Mouse (Mus musculus) lung, embryonic 15.5 days (tissue): ENCODE results near the gene Lman1l. TPM values are rescaled to one million over a fixed set of nuclear protein-coding genes. Genes with fewer than 3 reads are reported as not detected.

Experiments
- ATAC-seq: fragments of 200-750 bp; cut with Nextera tagmentation; 2 replicates; pipeline ENCODE4 v1.8.0; 2017; ENCODE audit warnings: moderate number of reproducible peaks, borderline replicate concordance; ENCODE audit not compliant: low FRiP score, low TSS enrichment; ENCODE audit errors: extremely low read depth
- H3K27ac ChIP-seq: fragments of 300-500 bp; sonication (generic); 2 replicates; pipeline ENCODE4 v1.5.1; 2015; ENCODE audit warnings: moderate library complexity, mild to moderate bottlenecking, inconsistent platforms
- H3K27me3 ChIP-seq: fragments of 300-500 bp; sonication (generic); 2 replicates; pipeline ENCODE4 v1.6.1; 2015; ENCODE audit warnings: inconsistent platforms
- H3K36me3 ChIP-seq: fragments of 300-500 bp; sonication (generic); 2 replicates; pipeline ENCODE4 v1.6.1; 2015; ENCODE audit warnings: inconsistent platforms
- H3K4me1 ChIP-seq: fragments of 300-500 bp; sonication (generic); 2 replicates; pipeline ENCODE4 v1.6.1; 2015; ENCODE audit warnings: inconsistent platforms
- H3K4me2 ChIP-seq: fragments of 300-500 bp; sonication (generic); 2 replicates; pipeline ENCODE4 v1.6.1; 2015; ENCODE audit warnings: inconsistent platforms, mild to moderate bottlenecking, moderate library complexity
- H3K4me3 ChIP-seq: fragments of 300-500 bp; sonication (generic); 2 replicates; pipeline ENCODE4 v1.5.1; 2015; ENCODE audit warnings: mild to moderate bottlenecking, inconsistent platforms
- H3K9ac ChIP-seq: fragments of 300-500 bp; sonication (generic); 2 replicates; pipeline ENCODE4 v1.6.1; 2015; ENCODE audit warnings: inconsistent platforms
- H3K9me3 ChIP-seq: fragments of 300-500 bp; sonication (generic); 2 replicates; pipeline ENCODE4 v1.6.1; 2016; ENCODE audit warnings: inconsistent platforms
- WGBS: fragments of 180-500 bp; shearing (Covaris S2); methylation state at CpG from one replicate; pipeline ENCODE4 v1.1.7; 2015; 5-methylcytosine and 5-hydroxymethylcytosine counted together
- polyA plus RNA-seq: library from polyadenylated mRNA; unstranded; fragments of >200 nt; fragmentation: Nextera tagmentation; extraction: Ambion mirVana; gene quantifications from 2 replicates; pipeline ENCODE4 v1.2.1, GENCODE M21; 2015

Lman1l gene
- polyA plus RNA-seq, result not detected in 2 replicates

DNA sequence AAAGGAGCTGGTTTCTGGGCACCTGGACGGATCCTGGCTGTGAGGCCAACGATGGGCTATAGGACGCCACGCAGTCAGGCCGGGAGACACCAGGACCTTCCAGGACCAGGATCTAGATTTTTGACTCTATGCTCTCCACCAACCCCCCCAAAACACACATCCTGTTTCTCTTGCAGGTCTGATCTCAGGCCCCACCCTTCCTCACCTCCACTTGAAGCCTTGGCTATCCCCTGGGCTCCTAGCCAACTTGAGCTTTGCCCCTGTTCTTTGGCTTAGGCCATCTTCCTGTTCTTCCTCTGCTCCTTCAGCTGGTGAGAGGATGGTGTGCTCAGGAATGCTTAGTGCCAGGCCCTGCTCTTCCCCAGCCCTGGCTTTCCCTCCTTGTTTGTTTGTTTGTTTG is at the start of gene Lman1l:
Gene Lman1l (minus strand): TSS at position 101 of the 400 bp plus-strand sequence.
- Histone ChIP-seq H3K27me3 (no peaks in the 10 kb centered on the region), H3K4me3 (no peak within 1 kb of the TSS), H3K9me3 (no peaks in the 10 kb centered on the region), H3K4me2 (no peak within 1 kb of the TSS), H3K27ac (no peak within 1 kb of the TSS), H3K36me3 (peaks cover 11% of the 10 kb centered on the region), H3K4me1 (no peaks in the 10 kb centered on the region), H3K9ac (no peak within 1 kb of the TSS)
- no peak for ATAC-seq
- 92% methylated on average over 5 of the region's 5 CpGs for WGBS

- ATAC-seq, result no peak
- H3K4me2 ChIP-seq, result no peak overlapping the region
- H3K27ac ChIP-seq, result no peak overlapping the region
- no peaks in the 10 kb centered on the region for H3K9me3 ChIP-seq
- no peak overlapping the region for H3K4me3 ChIP-seq
- H3K27me3 ChIP-seq, result no peaks in the 10 kb centered on the region
- H3K9ac ChIP-seq, result no peak overlapping the region
- H3K4me1 ChIP-seq, result no peaks in the 10 kb centered on the region
- 77% methylated on average over 3 of the region's 3 CpGs for WGBS
- H3K36me3 ChIP-seq, result no peaks in the 10 kb centered on the region
Observed at GRCm38 (mm10) chr9:57669566-57669965, 49.0 kb upstream of the Lman1l start.

- Histone ChIP-seq H3K9ac (no peak overlapping the region), H3K4me1 (no peaks in the 10 kb centered on the region), H3K27ac (no peak overlapping the region), H3K27me3 (no peaks in the 10 kb centered on the region), H3K36me3 (no peaks in the 10 kb centered on the region), H3K4me2 (no peak overlapping the region), H3K4me3 (no peak overlapping the region), H3K9me3 (no peaks in the 10 kb centered on the region)
- WGBS, result 16% methylated on average over 1 of the region's 1 CpGs
- ATAC-seq, result no peak
Observed at GRCm38 (mm10) chr9:57668277-57668676, 47.7 kb upstream of the Lman1l start.

GRCm38 (mm10) chr9:57667817-57668216 is 47.2 kb upstream of the Lman1l start:
- Histone ChIP-seq H3K4me3 (no peak overlapping the region), H3K9me3 (no peaks in the 10 kb centered on the region), H3K4me1 (no peaks in the 10 kb centered on the region), H3K36me3 (no peaks in the 10 kb centered on the region), H3K27ac (peak overlapping the region; percentile 57; the same call in 1 of the 2 replicates), H3K9ac (no peak overlapping the region), H3K4me2 (no peak overlapping the region), H3K27me3 (no peaks in the 10 kb centered on the region)
- ATAC-seq, result peak; percentile 62; the same call in 1 of the 2 replicates
- WGBS, result 59% methylated on average over 11 of the region's 11 CpGs

DNA sequence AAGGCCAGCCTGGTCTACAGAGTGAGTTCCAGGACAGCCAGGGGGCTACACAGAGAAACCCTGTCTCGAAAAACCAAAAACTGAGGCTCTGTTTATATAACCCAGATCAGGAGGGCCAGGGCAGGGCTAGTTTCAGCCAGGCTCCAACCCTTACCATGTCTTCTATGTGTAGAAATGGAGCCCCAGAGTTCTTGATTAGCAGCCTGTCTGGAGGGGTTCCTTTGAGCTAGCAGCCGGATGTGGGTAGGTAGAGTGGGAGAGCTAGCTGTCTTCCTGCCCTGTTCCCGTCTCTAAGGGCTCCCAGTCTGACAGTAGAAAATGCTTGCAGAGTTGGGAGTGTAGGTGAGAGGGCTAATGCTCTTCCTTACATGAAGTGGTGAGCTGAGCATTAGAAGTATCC is 46.6 kb upstream of the Lman1l start:
- H3K9ac ChIP-seq, result no peak overlapping the region
- no peak overlapping the region for H3K4me3 ChIP-seq
- H3K9me3 ChIP-seq, result no peaks in the 10 kb centered on the region
- no peak for ATAC-seq
- no peak overlapping the region for H3K4me2 ChIP-seq
- 48% methylated on average over 3 of the region's 3 CpGs for WGBS
- peak overlapping the region; percentile 57; the same call in 1 of the 2 replicates for H3K27ac ChIP-seq
- no peaks in the 10 kb centered on the region for H3K27me3 ChIP-seq
- no peaks in the 10 kb centered on the region for H3K4me1 ChIP-seq
- H3K36me3 ChIP-seq, result no peaks in the 10 kb centered on the region

GRCm38 (mm10) chr9:57666536-57666935 is 46.0 kb upstream of the Lman1l start:
- no peak overlapping the region for H3K9ac ChIP-seq
- no peaks in the 10 kb centered on the region for H3K36me3 ChIP-seq
- 64% methylated on average over 8 of the region's 8 CpGs for WGBS
- ATAC-seq, result peak; percentile 70
- H3K27ac ChIP-seq, result 0 out of 2 replicates have a peak overlapping the region, but pooled peaks have one; percentile 1
- H3K27me3 ChIP-seq, result no peaks in the 10 kb centered on the region
- H3K4me1 ChIP-seq, result no peaks in the 10 kb centered on the region
- H3K4me3 ChIP-seq, result no peak overlapping the region
- no peaks in the 10 kb centered on the region for H3K9me3 ChIP-seq
- no peak overlapping the region for H3K4me2 ChIP-seq

GRCm38 (mm10) chr9:57664616-57665015 is 44.0 kb upstream of the Lman1l start:
- Histone ChIP-seq H3K9ac (no peak overlapping the region), H3K4me3 (no peak overlapping the region), H3K36me3 (no peaks in the 10 kb centered on the region), H3K27ac (no peak overlapping the region), H3K4me2 (no peak overlapping the region), H3K4me1 (no peaks in the 10 kb centered on the region), H3K27me3 (no peaks in the 10 kb centered on the region), H3K9me3 (no peaks in the 10 kb centered on the region)
- WGBS, result 36% methylated on average over 7 of the region's 7 CpGs
- no peak for ATAC-seq

- Histone ChIP-seq H3K4me2 (no peak overlapping the region), H3K27ac (no peak overlapping the region), H3K36me3 (no peaks in the 10 kb centered on the region), H3K9ac (no peak overlapping the region), H3K27me3 (no peaks in the 10 kb centered on the region), H3K9me3 (no peaks in the 10 kb centered on the region), H3K4me3 (no peak overlapping the region), H3K4me1 (peaks cover 9% of the 10 kb centered on the region; the same call in 1 of the 2 replicates)
- ATAC-seq, result no peak
- WGBS, result 32% methylated on average over 3 of the region's 3 CpGs
Observed at GRCm38 (mm10) chr9:57661552-57661951, 41.0 kb upstream of the Lman1l start.

GRCm38 (mm10) chr9:57660501-57660900 is 39.9 kb upstream of the Lman1l start:
- Histone ChIP-seq H3K9ac (no peak overlapping the region), H3K27me3 (no peaks in the 10 kb centered on the region), H3K9me3 (no peaks in the 10 kb centered on the region), H3K4me3 (no peak overlapping the region), H3K27ac (no peak overlapping the region), H3K4me1 (peaks cover 17% of the 10 kb centered on the region), H3K4me2 (no peak overlapping the region), H3K36me3 (no peaks in the 10 kb centered on the region)
- ATAC-seq, result no peak
- WGBS, result 55% methylated on average over 6 of the region's 6 CpGs

- H3K4me1 ChIP-seq, result peaks cover 17% of the 10 kb centered on the region
- no peaks in the 10 kb centered on the region for H3K36me3 ChIP-seq
- ATAC-seq, result 0 out of 2 replicates have a peak, but pooled peaks have one; percentile 39
- H3K9me3 ChIP-seq, result no peaks in the 10 kb centered on the region
- 16% methylated on average over 4 of the region's 4 CpGs for WGBS
- H3K27ac ChIP-seq, result no peak overlapping the region
- H3K4me2 ChIP-seq, result no peak overlapping the region
- H3K27me3 ChIP-seq, result peaks cover 1% of the 10 kb centered on the region; the same call in 1 of the 2 replicates
- no peak overlapping the region for H3K9ac ChIP-seq
- H3K4me3 ChIP-seq, result no peak overlapping the region
Observed at GRCm38 (mm10) chr9:57659774-57660173, 39.2 kb upstream of the Lman1l start.

DNA sequence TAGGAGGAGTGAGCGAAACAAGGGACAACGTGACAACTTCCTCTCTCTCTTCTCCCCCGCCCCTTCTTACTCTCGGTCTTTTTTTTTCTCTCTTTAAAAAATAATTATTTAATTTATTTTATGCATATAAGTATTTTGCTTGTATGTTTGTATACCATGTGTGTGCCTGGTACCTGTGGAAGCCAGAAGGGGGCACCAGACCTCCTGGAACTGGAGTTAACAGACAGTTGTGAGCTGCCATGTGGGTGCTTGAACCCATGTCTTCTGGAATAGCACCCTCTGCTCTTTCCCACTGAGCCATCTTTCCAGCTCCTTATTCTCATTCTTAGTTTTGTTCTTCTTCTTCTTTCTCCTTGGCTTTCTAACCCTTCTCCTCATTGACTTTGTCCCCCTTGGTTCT is 38.4 kb upstream of the Lman1l start:
- H3K4me1 ChIP-seq, result peaks cover 17% of the 10 kb centered on the region
- no peak overlapping the region for H3K9ac ChIP-seq
- peaks cover 7% of the 10 kb centered on the region; the same call in 1 of the 2 replicates for H3K27me3 ChIP-seq
- no peaks in the 10 kb centered on the region for H3K9me3 ChIP-seq
- no peak overlapping the region for H3K4me2 ChIP-seq
- 69% methylated on average over 4 of the region's 4 CpGs for WGBS
- no peak overlapping the region for H3K4me3 ChIP-seq
- H3K36me3 ChIP-seq, result no peaks in the 10 kb centered on the region
- no peak for ATAC-seq
- no peak overlapping the region for H3K27ac ChIP-seq

DNA sequence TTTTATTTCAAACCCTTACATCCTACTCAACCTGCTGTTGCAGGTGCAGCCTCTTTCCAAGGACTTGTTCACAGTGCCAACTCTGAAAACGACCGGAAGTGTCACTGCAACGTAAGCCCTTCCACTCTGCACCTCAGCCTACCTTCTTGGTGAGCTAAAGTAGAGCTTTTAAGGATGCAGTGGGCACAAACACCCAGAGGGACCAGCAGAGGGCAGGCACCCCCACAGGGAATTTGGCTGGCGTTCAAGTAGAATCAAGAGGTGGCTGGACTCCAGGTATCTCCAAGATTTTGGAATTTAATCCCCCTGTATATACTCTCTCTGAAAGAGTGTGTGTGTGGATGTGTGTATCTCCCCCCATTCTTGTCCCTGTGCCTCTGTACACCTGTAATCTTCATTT is 37.3 kb upstream of the Lman1l start:
- no peak overlapping the region for H3K27ac ChIP-seq
- H3K4me3 ChIP-seq, result no peak overlapping the region
- H3K4me1 ChIP-seq, result peaks cover 17% of the 10 kb centered on the region
- H3K36me3 ChIP-seq, result no peaks in the 10 kb centered on the region
- H3K9me3 ChIP-seq, result no peaks in the 10 kb centered on the region
- H3K4me2 ChIP-seq, result no peak overlapping the region
- no peak overlapping the region for H3K9ac ChIP-seq
- H3K27me3 ChIP-seq, result peaks cover 14% of the 10 kb centered on the region; the same call in 1 of the 2 replicates
- ATAC-seq, result no peak
- 28% methylated on average over 4 of the region's 4 CpGs for WGBS
